Mouse (Mus musculus): ENCODE data around the gene Rbfox1. TPM values are rescaled to one million over a fixed set of nuclear protein-coding genes. Genes with fewer than 3 reads are reported as not detected.

The Rbfox1 gene
- total and polyA plus RNA-seq, 3 experiments, result 31.6 to 58.1 (median 52.9) TPM

DNA sequence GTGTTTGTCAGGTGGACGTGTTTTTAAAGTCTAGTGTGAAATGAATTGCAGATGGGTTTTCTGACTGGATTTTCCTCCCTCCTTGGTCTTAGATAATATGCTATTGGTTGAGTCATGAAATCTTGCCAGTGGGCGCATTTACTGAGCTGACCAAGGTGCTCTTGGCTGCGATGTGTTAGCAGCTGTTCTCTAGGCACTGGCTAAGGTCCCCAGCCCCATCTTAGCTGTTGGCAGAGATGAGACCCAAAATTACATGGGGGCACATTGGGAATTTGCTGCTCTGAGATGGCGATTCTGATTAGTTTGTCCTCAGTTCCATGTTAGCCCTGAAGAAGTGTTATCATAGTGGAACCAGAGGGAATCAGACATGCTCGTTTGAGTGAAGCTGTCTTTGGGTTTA, 1218.1 kb downstream of the Rbfox1 start:
- TF ChIP-seq CTCF (IDR thresholded peaks at IDR 0.05), result no peak
- no peak for TF ChIP-seq POLR2A (IDR thresholded peaks at IDR 0.05; ENCODE audit: insufficient read depth, low read depth, low read length)
- no peak for TF ChIP-seq EP300 (IDR thresholded peaks at IDR 0.05; ENCODE audit: insufficient read depth, low read depth, low read length)
- Histone ChIP-seq H3K36me3 (ENCODE audit: control insufficient read depth, insufficient read depth, low read length) (peaks cover 6% of the 10 kb centered on the region), H3K4me1 (ENCODE audit: control insufficient read depth, insufficient read depth, low read length) (peaks cover 5% of the 10 kb centered on the region), H3K27me3 (ENCODE audit: control insufficient read depth, insufficient read depth, low read length) (no peaks in the 10 kb centered on the region), H3K27ac (peak overlapping the region; percentile 61), H3K79me2 (replicated peaks; ENCODE audit: control insufficient read depth, insufficient read depth, low read length) (no peaks in the 10 kb centered on the region), H3K4me3 (no peak overlapping the region), H3K9ac (ENCODE audit: low read depth, low read length) (no peak overlapping the region)
- no peak for DNase-seq
- intact Hi-C loops (cut with DNase I), result no loop called here
- 75% methylated on average over 5 of the region's 5 CpGs for WGBS

DNA sequence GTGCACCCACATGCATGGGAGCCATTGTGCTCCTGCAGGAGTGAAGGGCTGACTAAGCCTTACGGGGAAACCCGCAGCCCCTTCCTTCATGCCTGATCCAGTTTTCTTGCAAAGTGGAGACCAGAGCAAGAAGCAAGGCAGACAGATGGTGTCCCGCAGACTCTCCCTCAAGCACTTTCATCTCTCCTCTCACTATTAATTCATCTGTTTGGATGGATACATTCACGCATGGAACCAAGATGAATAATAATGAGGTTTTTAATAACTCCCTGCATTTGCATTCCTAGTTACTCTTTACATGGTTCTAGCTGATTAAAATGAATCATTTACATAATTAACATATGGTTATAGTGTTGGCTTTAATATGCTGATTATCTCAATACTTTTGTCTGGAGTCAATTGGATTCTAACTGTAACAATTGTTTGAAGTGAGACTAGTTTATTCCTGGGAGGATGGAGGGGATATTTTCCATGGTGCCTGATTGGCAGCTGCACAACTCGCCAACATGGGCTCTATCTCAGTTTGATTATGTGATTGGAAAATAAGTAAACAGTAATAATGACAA, 1221.4 kb downstream of the Rbfox1 start:
- H3K36me3 ChIP-seq (ENCODE audit: control insufficient read depth, insufficient read depth, low read length), result peaks cover 4% of the 10 kb centered on the region
- no peak overlapping the region for H3K27ac ChIP-seq
- no peaks in the 10 kb centered on the region for H3K27me3 ChIP-seq (ENCODE audit: control insufficient read depth, insufficient read depth, low read length)
- TF ChIP-seq EP300 (IDR thresholded peaks at IDR 0.05; ENCODE audit: insufficient read depth, low read depth, low read length) (no peak), CTCF (IDR thresholded peaks at IDR 0.05) (no peak), POLR2A (IDR thresholded peaks at IDR 0.05; ENCODE audit: insufficient read depth, low read depth, low read length) (no peak)
- no peaks in the 10 kb centered on the region for H3K79me2 ChIP-seq (replicated peaks; ENCODE audit: control insufficient read depth, insufficient read depth, low read length)
- no peak overlapping the region for H3K4me3 ChIP-seq
- peaks cover 1% of the 10 kb centered on the region; the same call in 1 of the 2 replicates for H3K4me1 ChIP-seq (ENCODE audit: control insufficient read depth, insufficient read depth, low read length)
- intact Hi-C loops (cut with DNase I), result loop anchor here (5.0 kb wide), 1 partner anchor 56 kb away; no protein-coding TSS in a partner anchor
- no peak overlapping the region for H3K9ac ChIP-seq (ENCODE audit: low read depth, low read length)
- DNase-seq, result no peak
- WGBS, result 91% methylated on average over 5 of the region's 5 CpGs

DNA sequence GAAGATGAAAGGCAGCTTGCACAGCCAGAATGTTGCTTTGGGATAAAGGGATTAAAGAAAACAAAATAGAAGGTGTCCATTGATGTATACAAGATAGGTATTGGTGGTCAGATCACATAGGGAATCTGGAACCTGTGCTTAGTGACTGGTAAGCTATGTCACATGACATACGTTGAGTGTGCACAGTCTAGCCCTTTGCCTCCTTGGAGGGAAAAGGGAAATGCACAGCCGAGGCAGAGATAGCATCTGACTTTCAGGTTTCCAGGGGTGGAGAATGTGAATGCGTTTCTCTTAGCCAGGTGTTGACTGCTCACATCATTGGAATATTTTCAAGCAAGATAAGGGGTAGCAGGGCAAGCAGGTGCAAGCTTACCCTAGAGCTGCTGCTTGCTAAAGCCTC, 1230.8 kb downstream of the Rbfox1 start:
- Histone ChIP-seq H3K36me3 (ENCODE audit: control insufficient read depth, insufficient read depth, low read length) (no peaks in the 10 kb centered on the region), H3K27ac (no peak overlapping the region), H3K4me3 (no peak overlapping the region), H3K79me2 (replicated peaks; ENCODE audit: control insufficient read depth, insufficient read depth, low read length) (no peaks in the 10 kb centered on the region), H3K27me3 (ENCODE audit: control insufficient read depth, insufficient read depth, low read length) (no peaks in the 10 kb centered on the region), H3K4me1 (ENCODE audit: control insufficient read depth, insufficient read depth, low read length) (no peaks in the 10 kb centered on the region), H3K9ac (ENCODE audit: low read depth, low read length) (no peak overlapping the region)
- no peak for DNase-seq
- TF ChIP-seq CTCF (IDR thresholded peaks at IDR 0.05) (no peak), POLR2A (IDR thresholded peaks at IDR 0.05; ENCODE audit: insufficient read depth, low read depth, low read length) (no peak), EP300 (IDR thresholded peaks at IDR 0.05; ENCODE audit: insufficient read depth, low read depth, low read length) (no peak)
- intact Hi-C loops (cut with DNase I), result no loop called here
- 43% methylated on average over 3 of the region's 3 CpGs for WGBS

DNA sequence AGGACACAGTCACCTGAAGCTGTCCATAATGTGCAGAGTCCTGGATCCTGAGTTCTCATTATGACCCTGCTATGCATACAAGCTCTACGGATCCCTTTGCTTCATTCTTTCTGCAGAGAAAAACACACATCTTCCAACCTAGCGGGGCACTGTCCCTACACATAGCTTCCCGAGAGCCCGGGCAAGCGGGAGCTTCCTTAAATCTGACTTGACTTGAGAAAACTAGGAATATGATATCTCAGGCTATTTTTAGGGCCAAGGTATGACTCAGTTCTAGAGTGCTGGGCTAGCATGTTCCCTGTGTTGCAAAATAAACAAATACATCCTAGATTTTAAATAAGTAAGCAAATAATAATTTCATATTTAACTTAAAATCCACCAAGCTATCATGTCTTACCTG, 1244.4 kb downstream of the Rbfox1 start:
- DNase-seq, result no peak
- no peak overlapping the region for H3K9ac ChIP-seq (ENCODE audit: low read depth, low read length)
- 59% methylated on average over 5 of the region's 5 CpGs for WGBS
- TF ChIP-seq POLR2A (IDR thresholded peaks at IDR 0.05; ENCODE audit: insufficient read depth, low read depth, low read length) (no peak), CTCF (IDR thresholded peaks at IDR 0.05) (no peak)
- no peaks in the 10 kb centered on the region; the same call in 1 of the 2 replicates for H3K79me2 ChIP-seq (replicated peaks; ENCODE audit: control insufficient read depth, insufficient read depth, low read length)
- no peaks in the 10 kb centered on the region for H3K27me3 ChIP-seq (ENCODE audit: control insufficient read depth, insufficient read depth, low read length)
- H3K36me3 ChIP-seq (ENCODE audit: control insufficient read depth, insufficient read depth, low read length), result no peaks in the 10 kb centered on the region
- intact Hi-C loops (cut with DNase I), result loop anchor here (5.0 kb wide), 1 partner anchor 82 kb away; no protein-coding TSS in a partner anchor
- H3K4me3 ChIP-seq, result no peak overlapping the region
- H3K4me1 ChIP-seq (ENCODE audit: control insufficient read depth, insufficient read depth, low read length), result peaks cover 1% of the 10 kb centered on the region; the same call in 1 of the 2 replicates
- no peak overlapping the region for H3K27ac ChIP-seq

DNA sequence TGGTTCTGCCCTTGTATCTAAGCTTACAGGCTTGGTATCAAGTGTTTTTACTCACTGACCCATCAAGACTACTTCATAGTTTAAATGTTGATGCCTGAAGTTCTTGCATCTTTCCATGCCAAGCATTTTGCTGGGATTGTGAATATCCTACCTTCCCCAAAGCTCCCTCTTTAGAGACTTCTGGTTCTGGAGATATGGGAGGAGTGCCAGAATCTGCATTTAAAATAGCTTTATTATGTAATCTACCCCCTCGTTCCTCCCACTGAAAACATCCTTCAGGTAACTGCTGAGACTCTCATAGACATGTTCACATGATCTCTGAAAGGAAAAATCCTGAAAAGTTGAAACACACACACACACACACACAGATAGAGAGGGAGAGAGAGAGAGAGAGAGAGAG, 1247.3 kb downstream of the Rbfox1 start:
- TF ChIP-seq POLR2A (IDR thresholded peaks at IDR 0.05; ENCODE audit: insufficient read depth, low read depth, low read length) (no peak), EP300 (IDR thresholded peaks at IDR 0.05; ENCODE audit: insufficient read depth, low read depth, low read length) (no peak), CTCF (IDR thresholded peaks at IDR 0.05) (no peak)
- intact Hi-C loops (cut with DNase I), result no loop called here
- no peak overlapping the region for H3K27ac ChIP-seq

DNA sequence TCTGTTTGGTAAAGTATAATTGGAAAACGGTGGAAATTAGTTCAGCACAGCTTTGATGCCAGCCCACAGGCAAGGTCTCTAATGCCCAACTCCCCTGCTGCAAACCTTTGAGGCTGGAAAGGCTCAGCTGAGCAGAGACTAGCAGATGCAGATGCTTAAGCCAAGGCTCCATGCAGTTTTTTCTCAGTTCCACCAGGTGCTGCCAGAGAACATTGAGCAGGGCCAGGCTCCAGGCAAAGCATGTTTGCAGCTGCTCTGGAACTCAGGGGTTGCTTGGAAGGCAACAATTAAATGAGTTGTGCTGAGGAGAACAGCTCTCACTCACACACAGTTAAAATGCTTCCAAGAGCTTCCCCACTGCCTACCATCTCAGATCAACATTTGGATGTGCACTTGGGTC, 1251.8 kb downstream of the Rbfox1 start:
- peak; percentile 80; the same call in 1 of the 2 replicates for TF ChIP-seq EP300 (IDR thresholded peaks at IDR 0.05; ENCODE audit: insufficient read depth, low read depth, low read length)
- peak; percentile 86 for TF ChIP-seq CTCF (IDR thresholded peaks at IDR 0.05)
- no peak for TF ChIP-seq POLR2A (IDR thresholded peaks at IDR 0.05; ENCODE audit: insufficient read depth, low read depth, low read length)
- DNase-seq, result peak; percentile 50 to 56
- Histone ChIP-seq H3K79me2 (replicated peaks; ENCODE audit: control insufficient read depth, insufficient read depth, low read length) (no peaks in the 10 kb centered on the region; the same call in 1 of the 2 replicates), H3K27me3 (ENCODE audit: control insufficient read depth, insufficient read depth, low read length) (no peaks in the 10 kb centered on the region), H3K9ac (ENCODE audit: low read depth, low read length) (no peak overlapping the region), H3K4me1 (ENCODE audit: control insufficient read depth, insufficient read depth, low read length) (no peaks in the 10 kb centered on the region), H3K27ac (no peak overlapping the region), H3K36me3 (ENCODE audit: control insufficient read depth, insufficient read depth, low read length) (no peaks in the 10 kb centered on the region), H3K4me3 (no peak overlapping the region)
- 44% methylated on average over 1 of the region's 1 CpGs for WGBS
- intact Hi-C loops (cut with DNase I), result loop anchor here (2.0 kb wide), 1 partner anchor 140 kb away; no protein-coding TSS in a partner anchor

More for the DNA sequence above, 1247.3 kb downstream of the Rbfox1 start:
- no peaks in the 10 kb centered on the region for H3K27me3 ChIP-seq (ENCODE audit: control insufficient read depth, insufficient read depth, low read length)
- no peaks in the 10 kb centered on the region for H3K4me1 ChIP-seq (ENCODE audit: control insufficient read depth, insufficient read depth, low read length)
- no peak overlapping the region for H3K9ac ChIP-seq (ENCODE audit: low read depth, low read length)
- WGBS, result 12% methylated on average over 1 of the region's 1 CpGs
- no peak overlapping the region for H3K4me3 ChIP-seq
- DNase-seq, result no peak
- no peaks in the 10 kb centered on the region; the same call in 1 of the 2 replicates for H3K79me2 ChIP-seq (replicated peaks; ENCODE audit: control insufficient read depth, insufficient read depth, low read length)
- no peaks in the 10 kb centered on the region for H3K36me3 ChIP-seq (ENCODE audit: control insufficient read depth, insufficient read depth, low read length)
